Mouse (Mus musculus) adrenal gland, adult (tissue): ENCODE measurements around the gene Hoxb6.

Experiments
- DNase-seq, 2 experiments: peaks; one replicate each; pipeline ENCODE4 v3.0.0; 2022 to 2023; ENCODE audit warnings: low spot score in 1 of 2; ENCODE audit not compliant: inconsistent age in 2 of 2

Hoxb6 gene

GRCm38 (mm10) chr11:96291681-96292564, at the start of gene Hoxb6:
Gene Hoxb6 (plus strand): TSS chr11:96292476.
- DNase-seq = peak in 1 of 2 experiments; percentile 88

- DNase-seq = peak; percentile 86 to 92
These were observed 41.4 kb upstream of the Hoxb6 start for GRCm38 (mm10) chr11:96250901-96251300.

GRCm38 (mm10) chr11:96251480-96252031, 40.7 kb upstream of the Hoxb6 start:
- DNase-seq = peak; percentile 65 to 86

- peak; percentile 31 to 81 for DNase-seq
These were observed 39.6 kb upstream of the Hoxb6 start for GRCm38 (mm10) chr11:96252541-96253120.

GRCm38 (mm10) chr11:96254221-96254620, 38.1 kb upstream of the Hoxb6 start:
- peak; percentile 65 to 90 for DNase-seq

GRCm38 (mm10) chr11:96255111-96255995, 36.9 kb upstream of the Hoxb6 start:
- peak; percentile 53 to 86 for DNase-seq

GRCm38 (mm10) chr11:96255996-96256445, 36.3 kb upstream of the Hoxb6 start:
- no peak for DNase-seq

GRCm38 (mm10) chr11:96257141-96257540, 35.1 kb upstream of the Hoxb6 start:
- peak in 1 of 2 experiments; percentile 65 for DNase-seq

GRCm38 (mm10) chr11:96259038-96259437, 33.2 kb upstream of the Hoxb6 start:
- DNase-seq = peak; percentile 43 to 72

- DNase-seq = peak in 1 of 2 experiments; percentile 61
These were observed 32.8 kb upstream of the Hoxb6 start for GRCm38 (mm10) chr11:96259511-96259910.

- DNase-seq = peak; percentile 92 to 95
These were observed 31.8 kb upstream of the Hoxb6 start for GRCm38 (mm10) chr11:96260310-96260970.

- DNase-seq = peak; percentile 95 to 97
These were observed 30.9 kb upstream of the Hoxb6 start for GRCm38 (mm10) chr11:96261323-96261890.

GRCm38 (mm10) chr11:96262262-96262830, 29.9 kb upstream of the Hoxb6 start:
- peak; percentile 77 to 93 for DNase-seq

GRCm38 (mm10) chr11:96263636-96264389, 28.5 kb upstream of the Hoxb6 start:
- peak; percentile 54 to 80 for DNase-seq

- peak; percentile 37 to 77 for DNase-seq
These were observed 27.8 kb upstream of the Hoxb6 start for GRCm38 (mm10) chr11:96264390-96265020.

- DNase-seq = peak; percentile 90 to 94
These were observed 26.3 kb upstream of the Hoxb6 start for GRCm38 (mm10) chr11:96265954-96266353.

GRCm38 (mm10) chr11:96267021-96267920, 25.0 kb upstream of the Hoxb6 start:
- DNase-seq = peak; percentile 5 to 42
